Mouse (Mus musculus) embryonic facial prominence, embryonic 14.5 days (tissue): ENCODE results near the gene Psph. TPM values are rescaled to one million over a fixed set of nuclear protein-coding genes. Genes with fewer than 3 reads are reported as not detected.
"Not testable (repeated sequence)": the region's sequence is repeated elsewhere in the genome, so short reads cannot be mapped to it uniquely, and the experiment has no call there.

Source experiments
- ATAC-seq: fragments of 200-750 bp; cut with Nextera tagmentation; 2 replicates; pipeline ENCODE4 v1.8.0; 2017; ENCODE audit warnings: low read depth, moderate number of reproducible peaks, moderate TSS enrichment
- DNase-seq: peaks from one replicate; pipeline ENCODE4 v3.0.0-alpha.2; 2015; ENCODE audit warnings: low spot score
- H3K27ac ChIP-seq: fragments of 300-500 bp; sonication (generic); replicated peaks from 2 replicates; pipeline ENCODE4 v1.5.1; 2014; ENCODE audit warnings: low read depth, mild to moderate bottlenecking, low read length, moderate library complexity
- H3K27me3 ChIP-seq: fragments of 300-500 bp; sonication (generic); replicated peaks from 2 replicates; pipeline ENCODE4 v1.6.1; 2014; ENCODE audit warnings: low read length; ENCODE audit not compliant: control insufficient read depth, insufficient read depth
- H3K36me3 ChIP-seq: fragments of 300-500 bp; sonication (generic); 2 replicates; pipeline ENCODE4 v1.6.1; 2014; ENCODE audit warnings: low read length, mixed read lengths; ENCODE audit not compliant: control insufficient read depth, insufficient read depth
- H3K4me1 ChIP-seq: fragments of 300-500 bp; sonication (generic); 2 replicates; pipeline ENCODE4 v1.6.1; 2014; ENCODE audit warnings: antibody characterized with exemption, low read length; ENCODE audit not compliant: control insufficient read depth, insufficient read depth
- H3K4me2 ChIP-seq: fragments of 300-500 bp; sonication (generic); 2 replicates; pipeline ENCODE4 v1.6.1; 2014; ENCODE audit warnings: low read depth, mild to moderate bottlenecking, low read length, moderate library complexity, mixed read lengths
- H3K4me3 ChIP-seq: fragments of 300-500 bp; sonication (generic); 2 replicates; pipeline ENCODE4 v1.5.1; 2014; ENCODE audit warnings: low read depth, mild to moderate bottlenecking, low read length
- H3K9ac ChIP-seq: fragments of 300-500 bp; sonication (generic); 2 replicates; pipeline ENCODE4 v1.6.1; 2014; ENCODE audit warnings: low read depth, mild to moderate bottlenecking, low read length, moderate library complexity, mixed read lengths
- H3K9me3 ChIP-seq: fragments of 300-500 bp; sonication (generic); 2 replicates; pipeline ENCODE4 v1.6.1; 2016; ENCODE audit warnings: low read length; ENCODE audit not compliant: control insufficient read depth
- WGBS: fragments of 180-500 bp; shearing (Covaris S2); extraction: QIAGEN DNeasy Blood & Tissue Kit; methylation state at CpG from one replicate; pipeline ENCODE4 v1.1.7; 2014; 5-methylcytosine and 5-hydroxymethylcytosine counted together
- polyA plus RNA-seq: library from polyadenylated mRNA; unstranded; fragments of >200 nt; fragmentation: Nextera tagmentation; extraction: Ambion mirVana; gene quantifications from 2 replicates; pipeline ENCODE4 v1.2.1, GENCODE M21; 2014

The Psph gene
- polyA plus RNA-seq, 1 experiment from 2014 or later, result 33.5 TPM

GRCm38 (mm10) chr5:129778996-129779716 is 8.1 kb downstream of the Psph start:
- H3K27me3 ChIP-seq, result no peaks in the 10 kb centered on the region
- peak overlapping the region; percentile 63 for H3K4me3 ChIP-seq
- ATAC-seq, result peak; percentile 96
- no peaks in the 10 kb centered on the region for H3K9me3 ChIP-seq
- H3K4me2 ChIP-seq, result peak overlapping the region; percentile 92
- 0 out of 2 replicates have a peak, but pooled peaks cover 6% of the 10 kb centered on the region for H3K4me1 ChIP-seq
- WGBS, result under 1% methylated on average over 27 of the region's 32 CpGs
- H3K36me3 ChIP-seq, result peaks cover 4% of the 10 kb centered on the region; the same call in 1 of the 2 replicates
- peak overlapping the region; percentile 66 for H3K9ac ChIP-seq
- DNase-seq, result peak; percentile 93
- peak overlapping the region; percentile 24; the same call in 1 of the 2 replicates for H3K27ac ChIP-seq

GRCm38 (mm10) chr5:129778348-129778995 is 8.8 kb downstream of the Psph start:
- DNase-seq (no peak), ATAC-seq (no peak)
- peaks cover 4% of the 10 kb centered on the region; the same call in 1 of the 2 replicates for H3K36me3 ChIP-seq
- no peak overlapping the region for H3K27ac ChIP-seq
- peak overlapping the region; percentile 66 for H3K9ac ChIP-seq
- 34% methylated on average over 11 of the region's 11 CpGs for whole genome bisulfite sequencing
- H3K27me3 ChIP-seq, result no peaks in the 10 kb centered on the region
- H3K9me3 ChIP-seq, result no peaks in the 10 kb centered on the region
- peak overlapping the region; percentile 63 for H3K4me3 ChIP-seq
- H3K4me1 ChIP-seq, result 0 out of 2 replicates have a peak, but pooled peaks cover 6% of the 10 kb centered on the region
- peak overlapping the region; percentile 92 for H3K4me2 ChIP-seq

GRCm38 (mm10) chr5:129774661-129775060 is 12.6 kb downstream of the Psph start:
- no peak for ATAC-seq
- H3K4me1 ChIP-seq, result 0 out of 2 replicates have a peak, but pooled peaks cover 6% of the 10 kb centered on the region
- no peak for DNase-seq
- H3K4me3 ChIP-seq, result no peak overlapping the region
- H3K27me3 ChIP-seq, result no peaks in the 10 kb centered on the region
- peaks cover 12% of the 10 kb centered on the region; the same call in 1 of the 2 replicates for H3K36me3 ChIP-seq
- H3K4me2 ChIP-seq, result no peak overlapping the region
- 87% methylated on average over 3 of the region's 3 CpGs for WGBS
- no peak overlapping the region for H3K9ac ChIP-seq
- H3K9me3 ChIP-seq, result no peaks in the 10 kb centered on the region
- H3K27ac ChIP-seq, result no peak overlapping the region

- DNase-seq, H3K27ac ChIP-seq, ATAC-seq, H3K27me3 ChIP-seq, H3K4me1 ChIP-seq, H3K9me3 ChIP-seq, H3K9ac ChIP-seq, H3K4me3 ChIP-seq, H3K4me2 ChIP-seq: not testable (repeated sequence)
- peaks cover 15% of the 10 kb centered on the region; the same call in 1 of the 2 replicates for H3K36me3 ChIP-seq
- 74% methylated on average over 4 of the region's 4 CpGs for WGBS
These were observed 13.9 kb downstream of the Psph start for GRCm38 (mm10) chr5:129773330-129773729.

GRCm38 (mm10) chr5:129772433-129772832 is 14.8 kb downstream of the Psph start:
- H3K27me3 ChIP-seq, result no peaks in the 10 kb centered on the region
- DNase-seq, result no peak
- no peak overlapping the region for H3K4me3 ChIP-seq
- H3K4me2 ChIP-seq, result no peak overlapping the region
- H3K9ac ChIP-seq, result no peak overlapping the region
- H3K27ac ChIP-seq, result no peak overlapping the region
- H3K36me3 ChIP-seq, result peaks cover 24% of the 10 kb centered on the region; the same call in 1 of the 2 replicates
- 78% methylated on average over 10 of the region's 10 CpGs for WGBS
- no peaks in the 10 kb centered on the region for H3K9me3 ChIP-seq
- H3K4me1 ChIP-seq, result no peaks in the 10 kb centered on the region
- ATAC-seq, result no peak

- 90% methylated on average over 23 of the region's 23 CpGs for WGBS
- ATAC-seq (no peak), DNase-seq (no peak)
- Histone ChIP-seq H3K9me3 (no peaks in the 10 kb centered on the region), H3K27me3 (no peaks in the 10 kb centered on the region), H3K4me2 (no peak overlapping the region), H3K27ac (no peak overlapping the region), H3K4me1 (no peaks in the 10 kb centered on the region), H3K9ac (no peak overlapping the region), H3K4me3 (no peak overlapping the region), H3K36me3 (peaks cover 20% of the 10 kb centered on the region; the same call in 1 of the 2 replicates)
These were observed 16.6 kb downstream of the Psph start for GRCm38 (mm10) chr5:129770443-129771355.

- DNase-seq (peak; percentile 73), ATAC-seq (peak; percentile 91)
- Histone ChIP-seq H3K4me3 (no peak overlapping the region), H3K4me1 (0 out of 2 replicates have a peak, but pooled peaks cover 4% of the 10 kb centered on the region), H3K27me3 (no peaks in the 10 kb centered on the region), H3K4me2 (no peak overlapping the region), H3K9me3 (no peaks in the 10 kb centered on the region), H3K36me3 (peaks cover 22% of the 10 kb centered on the region), H3K9ac (0 out of 2 replicates have a peak overlapping the region, but pooled peaks have one; percentile 5), H3K27ac (peak overlapping the region; percentile 73)
- WGBS, result 32% methylated on average over 18 of the region's 18 CpGs
These were observed 25.2 kb downstream of the Psph start for GRCm38 (mm10) chr5:129761865-129762540.
